Mouse (Mus musculus): Measurements from ENCODE around the gene Inafm1.

GRCm38 (mm10) chr7:16272681-16273080 is 736 bp downstream of the Inafm1 start:
- TF ChIP-seq GATA1 (IDR thresholded peaks at IDR 0.05; ENCODE audit: borderline replicate concordance, low read length), result no peak
- no peak for TF ChIP-seq FLI1 (IDR thresholded peaks at IDR 0.05; ENCODE audit: low read length)

Data from megakaryocyte, embryonic 14.5 days (primary cell).